Mouse (Mus musculus): Measurements from ENCODE around the gene Hsd3b5. TPM values are rescaled to one million over a fixed set of nuclear protein-coding genes. Genes with fewer than 3 reads are reported as not detected.
"Not testable (repeated sequence)": the region's sequence is repeated elsewhere in the genome, so short reads cannot be mapped to it uniquely, and the experiment has no call there.

Gene Hsd3b5
- polyA plus RNA-seq (2014; fragmentation: Nextera tagmentation; extraction: Ambion mirVana): not detected in 2 replicates

DNA sequence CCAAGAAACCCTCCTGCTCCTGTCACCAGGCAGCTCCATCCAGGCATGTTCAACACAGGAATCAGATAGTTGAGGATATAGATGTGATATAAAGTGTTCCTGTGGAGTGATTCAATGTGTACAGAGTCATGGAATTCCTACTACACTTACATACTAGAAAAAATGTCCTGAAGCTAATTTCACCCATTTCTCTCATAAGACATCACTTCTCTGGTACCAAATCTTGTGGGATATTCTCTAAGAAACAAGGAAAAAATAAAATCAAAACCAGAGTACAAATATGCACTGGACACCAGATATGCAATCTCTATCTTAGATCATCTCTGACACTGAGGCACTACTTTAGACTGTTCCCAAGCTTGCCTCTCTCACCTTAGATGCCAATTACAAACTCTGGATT is at the start of gene Hsd3b5:
Gene Hsd3b5, minus strand, starts transcription at position 101 of the 400 bp plus-strand sequence.
- H3K4me1 ChIP-seq (ENCODE audit: control insufficient read depth, insufficient read depth, low read length): no peaks in the 10 kb centered on the region
- H3K4me2 ChIP-seq (ENCODE audit: low read depth, low read length): no peak within 1 kb of the TSS
- no peak within 1 kb of the TSS for H3K9ac ChIP-seq (ENCODE audit: low read depth, low read length)
- DNase-seq (ENCODE audit: low spot score): no peak
- no peaks in the 10 kb centered on the region for H3K27me3 ChIP-seq (replicated peaks; ENCODE audit: control insufficient read depth, insufficient read depth, low read length)
- ATAC-seq (ENCODE audit: low read depth): no peak
- no peaks in the 10 kb centered on the region for H3K9me3 ChIP-seq (ENCODE audit: control insufficient read depth, low read length)
- H3K4me3 ChIP-seq (ENCODE audit: low read depth, low read length): no peak within 1 kb of the TSS
- H3K27ac ChIP-seq (replicated peaks; ENCODE audit: low read depth, low read length): no peak within 1 kb of the TSS
- no peaks in the 10 kb centered on the region for H3K36me3 ChIP-seq (ENCODE audit: control insufficient read depth, insufficient read depth, low read length)

DNA sequence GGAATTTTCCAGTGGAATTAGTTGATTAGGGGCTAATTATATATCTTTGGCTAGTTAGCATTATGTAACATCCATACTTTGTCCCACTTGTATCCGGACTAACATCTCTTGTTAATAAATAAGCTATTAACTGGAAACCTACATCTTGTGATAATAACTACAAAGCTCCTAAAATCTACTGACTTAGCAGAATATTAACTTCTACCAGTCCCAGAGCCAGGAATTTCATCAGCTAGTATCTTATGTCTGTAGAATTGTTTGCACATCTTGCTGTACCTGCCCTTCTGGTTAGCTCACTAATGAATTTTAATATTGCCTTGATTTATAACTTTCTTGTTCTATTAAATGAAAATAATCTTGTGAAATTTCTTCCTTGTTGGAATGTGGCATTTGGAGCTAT is 5.1 kb upstream of the Hsd3b5 start:
- H3K27me3 ChIP-seq (replicated peaks; ENCODE audit: control insufficient read depth, insufficient read depth, low read length): no peaks in the 10 kb centered on the region
- H3K4me2 ChIP-seq (ENCODE audit: low read depth, low read length): no peak overlapping the region
- H3K4me1 ChIP-seq (ENCODE audit: control insufficient read depth, insufficient read depth, low read length): no peaks in the 10 kb centered on the region
- 88% methylated on average over 1 of the region's 1 CpGs for WGBS
- H3K27ac ChIP-seq (replicated peaks; ENCODE audit: low read depth, low read length): no peak overlapping the region
- ATAC-seq (ENCODE audit: low read depth): no peak
- no peaks in the 10 kb centered on the region for H3K36me3 ChIP-seq (ENCODE audit: control insufficient read depth, insufficient read depth, low read length)
- H3K4me3 ChIP-seq (ENCODE audit: low read depth, low read length): no peak overlapping the region
- H3K9me3 ChIP-seq (ENCODE audit: control insufficient read depth, low read length): no peaks in the 10 kb centered on the region
- DNase-seq (ENCODE audit: low spot score): no peak
- H3K9ac ChIP-seq (ENCODE audit: low read depth, low read length): no peak overlapping the region

DNA sequence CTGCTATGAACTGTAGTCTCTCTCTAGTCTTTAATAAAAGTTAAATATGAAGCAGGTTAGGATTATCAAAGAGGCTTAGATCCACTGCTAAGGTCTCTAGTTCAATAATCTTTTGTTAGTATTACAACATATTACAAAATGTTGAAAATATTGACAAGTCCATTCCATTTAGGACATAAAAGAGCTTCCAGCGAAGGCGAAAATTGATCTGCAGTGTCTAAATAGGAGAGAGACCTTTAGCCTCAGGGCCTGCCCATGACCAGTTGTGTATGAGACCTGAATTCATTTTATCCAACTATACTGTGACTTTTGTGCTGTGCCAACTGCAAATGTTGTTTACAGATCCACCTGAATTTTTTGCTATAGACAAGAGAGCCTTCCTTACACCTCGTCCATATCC is 419 bp downstream of the Hsd3b5 start:
- H3K27me3 ChIP-seq (replicated peaks; ENCODE audit: control insufficient read depth, insufficient read depth, low read length): no peaks in the 10 kb centered on the region
- ATAC-seq (ENCODE audit: low read depth) (no peak), DNase-seq (ENCODE audit: low spot score) (no peak)
- H3K4me3 ChIP-seq (ENCODE audit: low read depth, low read length): no peak overlapping the region
- H3K36me3 ChIP-seq (ENCODE audit: control insufficient read depth, insufficient read depth, low read length): no peaks in the 10 kb centered on the region
- no peaks in the 10 kb centered on the region for H3K4me1 ChIP-seq (ENCODE audit: control insufficient read depth, insufficient read depth, low read length)
- H3K27ac ChIP-seq (replicated peaks; ENCODE audit: low read depth, low read length): no peak overlapping the region
- 83% methylated on average over 3 of the region's 3 CpGs for WGBS
- no peak overlapping the region for H3K4me2 ChIP-seq (ENCODE audit: low read depth, low read length)
- no peaks in the 10 kb centered on the region for H3K9me3 ChIP-seq (ENCODE audit: control insufficient read depth, low read length)
- H3K9ac ChIP-seq (ENCODE audit: low read depth, low read length): no peak overlapping the region

DNA sequence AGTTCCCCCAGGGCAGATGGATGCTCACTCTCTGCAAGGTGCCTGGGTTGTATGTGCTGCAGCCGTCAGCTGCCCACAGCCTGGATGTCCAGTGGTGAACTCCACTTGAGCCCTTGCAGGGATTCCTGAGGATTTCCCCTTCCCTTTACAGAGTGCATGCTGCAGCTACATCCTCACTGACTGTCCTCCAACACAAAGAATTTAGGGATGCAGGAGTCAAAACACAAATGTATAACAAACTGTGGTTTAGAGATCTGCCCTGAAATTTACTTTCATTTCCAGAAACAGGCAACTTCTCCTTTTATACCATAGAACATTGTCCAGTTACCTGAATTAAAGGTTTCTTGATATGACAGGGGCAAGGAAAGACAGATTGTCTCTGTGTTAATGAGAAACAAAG is 13.3 kb downstream of the Hsd3b5 start:
- H3K4me1 ChIP-seq (ENCODE audit: control insufficient read depth, insufficient read depth, low read length); H3K4me3 ChIP-seq (ENCODE audit: low read depth, low read length); H3K27ac ChIP-seq (replicated peaks; ENCODE audit: low read depth, low read length); H3K36me3 ChIP-seq (ENCODE audit: control insufficient read depth, insufficient read depth, low read length); ATAC-seq (ENCODE audit: low read depth); H3K4me2 ChIP-seq (ENCODE audit: low read depth, low read length); H3K27me3 ChIP-seq (replicated peaks; ENCODE audit: control insufficient read depth, insufficient read depth, low read length); H3K9me3 ChIP-seq (ENCODE audit: control insufficient read depth, low read length); H3K9ac ChIP-seq (ENCODE audit: low read depth, low read length); DNase-seq (ENCODE audit: low spot score): not testable (repeated sequence)
- 63% methylated on average over 1 of the region's 1 CpGs for WGBS

DNA sequence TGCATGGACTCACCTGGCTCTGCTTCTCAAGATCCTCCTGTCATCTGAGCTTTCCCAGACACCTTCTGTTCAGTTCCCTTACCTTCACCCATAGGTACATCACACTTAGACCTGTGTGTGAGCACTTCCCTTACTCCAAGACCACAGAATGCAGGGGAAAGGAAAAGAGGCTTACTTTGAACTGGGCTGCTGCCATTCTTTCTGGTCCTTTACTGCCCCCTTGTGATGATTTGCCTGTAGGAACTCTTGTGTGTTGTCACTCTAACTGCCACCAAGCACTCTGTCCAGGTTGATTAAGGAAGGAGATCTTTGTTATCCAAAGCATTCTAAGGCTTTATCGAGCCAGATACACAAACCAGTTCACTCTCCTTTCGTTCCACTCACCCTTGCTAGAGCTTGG is 13.8 kb downstream of the Hsd3b5 start:
- H3K9ac ChIP-seq (ENCODE audit: low read depth, low read length); H3K27me3 ChIP-seq (replicated peaks; ENCODE audit: control insufficient read depth, insufficient read depth, low read length); ATAC-seq (ENCODE audit: low read depth); DNase-seq (ENCODE audit: low spot score); H3K36me3 ChIP-seq (ENCODE audit: control insufficient read depth, insufficient read depth, low read length); H3K4me3 ChIP-seq (ENCODE audit: low read depth, low read length); H3K27ac ChIP-seq (replicated peaks; ENCODE audit: low read depth, low read length); H3K4me2 ChIP-seq (ENCODE audit: low read depth, low read length); H3K9me3 ChIP-seq (ENCODE audit: control insufficient read depth, low read length); H3K4me1 ChIP-seq (ENCODE audit: control insufficient read depth, insufficient read depth, low read length): not testable (repeated sequence)
- WGBS: 28% methylated on average over 2 of the region's 2 CpGs

DNA sequence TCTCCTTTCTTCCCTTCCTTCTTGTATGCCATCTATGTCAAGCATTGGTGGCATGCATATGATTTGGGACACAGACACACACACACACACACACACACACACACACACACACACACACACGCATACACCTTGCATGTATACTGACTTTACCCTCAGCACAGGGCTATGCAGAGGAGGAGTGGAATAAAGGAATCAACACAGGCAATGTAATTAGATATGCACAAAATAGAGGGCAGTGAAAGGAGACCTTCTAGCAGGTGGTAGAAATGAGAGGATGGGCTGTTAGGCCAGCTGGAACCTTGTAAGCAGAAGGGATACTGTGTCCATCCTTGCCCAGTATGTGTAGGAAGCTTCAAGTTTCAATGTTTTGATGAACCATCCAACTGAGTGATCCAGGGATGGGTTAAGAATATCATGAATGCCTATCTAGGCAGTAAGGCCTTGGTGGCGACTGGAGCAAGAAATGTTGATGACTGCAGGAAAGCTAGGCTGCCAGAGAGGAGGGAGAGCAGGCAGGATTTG is 15.6 kb downstream of the Hsd3b5 start:
- ATAC-seq (ENCODE audit: low read depth): peak; percentile 53; the same call in 1 of the 2 replicates
- DNase-seq (ENCODE audit: low spot score); H3K27me3 ChIP-seq (replicated peaks; ENCODE audit: control insufficient read depth, insufficient read depth, low read length); H3K4me1 ChIP-seq (ENCODE audit: control insufficient read depth, insufficient read depth, low read length); H3K9ac ChIP-seq (ENCODE audit: low read depth, low read length); H3K27ac ChIP-seq (replicated peaks; ENCODE audit: low read depth, low read length); H3K36me3 ChIP-seq (ENCODE audit: control insufficient read depth, insufficient read depth, low read length); H3K4me3 ChIP-seq (ENCODE audit: low read depth, low read length); H3K4me2 ChIP-seq (ENCODE audit: low read depth, low read length); H3K9me3 ChIP-seq (ENCODE audit: control insufficient read depth, low read length): not testable (repeated sequence)
- 57% methylated on average over 2 of the region's 2 CpGs for WGBS

DNA sequence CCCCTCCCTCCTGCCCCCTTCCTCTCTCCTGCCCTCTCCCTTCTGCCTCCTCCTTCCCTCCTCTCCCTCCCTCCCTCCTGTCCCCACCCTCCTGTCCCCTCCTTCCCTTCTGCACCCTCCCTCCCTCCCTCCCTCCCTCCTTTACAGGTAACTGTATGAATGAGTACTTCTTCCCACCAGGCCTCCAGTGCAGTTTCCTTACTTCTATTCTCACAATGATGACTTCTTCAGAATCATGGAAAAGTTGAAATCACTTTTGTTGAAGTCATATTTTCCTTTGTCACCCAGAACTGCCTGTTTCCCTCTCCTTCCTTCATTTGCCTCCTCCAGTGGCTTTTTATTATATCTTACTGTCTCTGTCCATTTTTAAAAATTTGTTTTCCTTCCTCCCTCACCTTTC is 16.1 kb downstream of the Hsd3b5 start:
- no peak overlapping the region for H3K4me2 ChIP-seq (ENCODE audit: low read depth, low read length)
- ATAC-seq (ENCODE audit: low read depth): no peak
- DNase-seq (ENCODE audit: low spot score): no peak
- H3K9me3 ChIP-seq (ENCODE audit: control insufficient read depth, low read length): no peaks in the 10 kb centered on the region
- H3K9ac ChIP-seq (ENCODE audit: low read depth, low read length): no peak overlapping the region
- no peak overlapping the region for H3K27ac ChIP-seq (replicated peaks; ENCODE audit: low read depth, low read length)
- H3K4me1 ChIP-seq (ENCODE audit: control insufficient read depth, insufficient read depth, low read length): no peaks in the 10 kb centered on the region
- no peaks in the 10 kb centered on the region for H3K27me3 ChIP-seq (replicated peaks; ENCODE audit: control insufficient read depth, insufficient read depth, low read length)
- no peaks in the 10 kb centered on the region for H3K36me3 ChIP-seq (ENCODE audit: control insufficient read depth, insufficient read depth, low read length)
- no peak overlapping the region for H3K4me3 ChIP-seq (ENCODE audit: low read depth, low read length)

DNA sequence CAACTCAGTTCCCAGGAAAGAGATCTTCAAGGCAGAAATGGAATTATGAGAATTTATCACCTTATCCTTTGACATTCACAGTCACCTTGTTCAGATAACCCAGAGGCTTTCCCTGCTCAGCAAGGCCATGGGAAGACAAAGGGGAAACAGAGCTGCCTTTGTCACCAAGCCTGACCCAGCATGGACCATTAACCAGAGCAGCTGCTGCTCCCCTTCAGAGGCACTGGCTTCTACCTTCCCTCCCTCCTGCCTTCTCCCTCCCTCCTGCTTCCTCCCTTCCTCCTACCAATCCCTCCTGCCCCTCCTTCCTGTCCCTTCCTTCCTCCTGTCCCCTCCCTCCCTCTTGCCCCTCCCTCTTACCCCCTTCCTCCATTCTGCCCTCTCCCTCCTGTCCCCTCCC is 16.5 kb downstream of the Hsd3b5 start:
- H3K9me3 ChIP-seq (ENCODE audit: control insufficient read depth, low read length); H3K4me3 ChIP-seq (ENCODE audit: low read depth, low read length); H3K9ac ChIP-seq (ENCODE audit: low read depth, low read length); H3K4me2 ChIP-seq (ENCODE audit: low read depth, low read length); H3K27ac ChIP-seq (replicated peaks; ENCODE audit: low read depth, low read length); H3K27me3 ChIP-seq (replicated peaks; ENCODE audit: control insufficient read depth, insufficient read depth, low read length); DNase-seq (ENCODE audit: low spot score); ATAC-seq (ENCODE audit: low read depth); H3K4me1 ChIP-seq (ENCODE audit: control insufficient read depth, insufficient read depth, low read length); H3K36me3 ChIP-seq (ENCODE audit: control insufficient read depth, insufficient read depth, low read length): not testable (repeated sequence)

DNA sequence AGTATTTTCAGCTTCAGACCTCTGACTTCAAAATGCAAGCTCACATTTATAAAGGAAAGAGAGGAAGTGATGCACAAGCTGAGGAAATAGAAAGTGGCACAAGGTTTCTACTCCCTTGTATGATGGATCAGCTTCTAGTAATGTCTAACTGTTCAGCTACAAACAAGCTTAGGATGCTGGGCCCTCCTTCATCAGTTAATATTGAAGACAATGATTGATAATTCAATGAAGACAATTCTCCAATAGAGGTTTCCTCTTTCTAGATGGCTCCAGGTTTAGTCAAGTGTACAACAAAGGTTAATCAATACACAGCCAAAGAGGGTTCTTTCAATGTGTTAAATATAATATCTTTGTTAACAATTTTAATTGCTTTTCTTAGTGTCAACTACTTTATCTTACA is 41.3 kb downstream of the Hsd3b5 start, which contains the start of gene Gm10681:
Gene Gm10681, minus strand, starts transcription at position 101 of the 400 bp plus-strand sequence.
- Histone ChIP-seq H3K9ac (ENCODE audit: low read depth, low read length) (no peak within 1 kb of the TSS), H3K27me3 (replicated peaks; ENCODE audit: control insufficient read depth, insufficient read depth, low read length) (no peaks in the 10 kb centered on the region), H3K4me3 (ENCODE audit: low read depth, low read length) (no peak within 1 kb of the TSS), H3K4me1 (ENCODE audit: control insufficient read depth, insufficient read depth, low read length) (no peaks in the 10 kb centered on the region), H3K4me2 (ENCODE audit: low read depth, low read length) (no peak within 1 kb of the TSS), H3K36me3 (ENCODE audit: control insufficient read depth, insufficient read depth, low read length) (no peaks in the 10 kb centered on the region), H3K27ac (replicated peaks; ENCODE audit: low read depth, low read length) (no peak within 1 kb of the TSS), H3K9me3 (ENCODE audit: control insufficient read depth, low read length) (no peaks in the 10 kb centered on the region)
- ATAC-seq (ENCODE audit: low read depth): no peak
- no peak for DNase-seq (ENCODE audit: low spot score)
